Mouse (Mus musculus): ENCODE measurements around the gene Arhgdib.

DNA sequence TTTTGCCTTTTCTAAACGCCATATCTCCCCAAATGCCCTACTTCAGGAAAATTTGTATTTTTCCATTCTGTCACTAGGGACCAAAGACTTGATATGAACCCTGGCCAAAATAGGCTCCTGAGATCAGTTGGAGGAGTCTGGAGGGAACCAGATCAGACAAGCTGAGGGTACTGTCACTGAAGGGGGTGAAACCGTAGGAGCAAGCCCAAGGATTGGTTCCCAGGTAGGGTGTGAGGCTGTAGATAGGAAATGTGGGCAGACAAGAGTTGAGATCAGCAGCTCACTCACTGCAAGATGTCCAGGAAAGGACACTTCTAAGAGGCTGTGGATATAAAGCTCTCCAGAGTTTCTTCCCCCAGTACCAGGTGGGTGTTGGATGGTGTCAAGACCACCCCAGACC lies 49.7 kb downstream of the Arhgdib start:
- TF ChIP-seq EP300 (IDR thresholded peaks at IDR 0.05; ENCODE audit: insufficient read depth, low read depth, low read length) (no peak), POLR2A (IDR thresholded peaks at IDR 0.05; ENCODE audit: insufficient read depth, low read depth, low read length) (no peak), CTCF (IDR thresholded peaks at IDR 0.05) (no peak)

Data from heart, adult 2 months (tissue).